In the genomic region with DNA sequence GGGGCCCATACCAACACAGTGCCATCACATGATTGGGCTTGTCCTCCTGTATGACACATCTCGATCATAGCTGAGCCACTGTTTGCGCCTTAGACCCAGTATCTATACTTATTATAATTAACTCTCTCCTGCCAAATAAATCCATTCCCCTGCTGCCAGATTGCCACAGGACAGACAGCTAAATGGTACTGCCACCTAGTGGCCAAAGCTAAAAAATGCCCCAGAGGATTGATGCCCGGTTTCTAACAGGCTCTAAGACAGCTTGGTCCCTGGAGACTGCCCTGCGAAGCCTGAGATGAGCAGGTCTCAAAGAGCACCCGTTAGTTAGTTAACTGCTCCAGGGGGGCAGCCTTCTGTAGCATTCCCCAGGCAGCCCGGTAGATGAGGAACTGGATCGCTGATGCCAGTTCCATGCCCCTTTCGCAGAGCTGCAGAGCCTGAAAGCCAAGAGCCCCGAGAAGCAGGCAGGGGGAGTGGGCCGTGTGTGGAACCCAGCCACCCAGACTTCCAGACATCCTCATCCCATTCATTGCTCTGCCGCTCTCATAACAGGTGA, we compare ENCODE assay signal across 8 mouse cellular contexts. TPM values are rescaled to one million over a fixed set of nuclear protein-coding genes. Genes with fewer than 3 reads are reported as not detected.
DNase-seq lines count a peak whose midpoint lies in the region; ATAC-seq and TF ChIP-seq lines count a peak whose summit lies in the region.

No protein-coding gene starts in this region.

- H3K27ac ChIP-seq in testis, adult 2 months (ENCODE audit: control insufficient read depth, insufficient read depth, low read depth, low read length), result no peak overlapping the region
- no peak overlapping the region for H3K27ac ChIP-seq in stomach, postnatal 0 days (replicated peaks)

- DNase-seq in cerebellum, postnatal 4 days (ENCODE audit: low spot score in 2 of 2), result no peak
- DNase-seq in testis, postnatal 10 days (ENCODE audit: low spot score), result no peak
- peak; percentile 87 for DNase-seq in embryo, embryonic 10.5 days (ENCODE audit: low spot score)
- DNase-seq in lung, postnatal 14 days, result peak; percentile 70
- DNase-seq in stomach, postnatal 0 days (ENCODE audit: low spot score), result peak; percentile 53

- H3K36me3 ChIP-seq in testis, adult 2 months (ENCODE audit: control insufficient read depth, insufficient read depth, low read length), result no peaks in the 10 kb centered on the region
- no peaks in the 10 kb centered on the region for H3K36me3 ChIP-seq in stomach, postnatal 0 days (ENCODE audit: control insufficient read depth, insufficient read depth, low read length)

- TF ChIP-seq CTCF in testis, adult 2 months (IDR thresholded peaks at IDR 0.05; ENCODE audit: control insufficient read depth, insufficient read depth, insufficient replicate concordance, low read depth, low read length), result peak; percentile 37; the same call in 1 of the 2 replicates
- peak; percentile 90 for TF ChIP-seq CTCF in stomach, postnatal 0 days (IDR thresholded peaks at IDR 0.05; ENCODE audit: low read depth)

- no peaks in the 10 kb centered on the region for H3K27me3 ChIP-seq in testis, adult 2 months (ENCODE audit: control insufficient read depth, insufficient read depth, low read length)
- H3K27me3 ChIP-seq in stomach, postnatal 0 days (ENCODE audit: control insufficient read depth, insufficient read depth, low read length), result peaks cover 2% of the 10 kb centered on the region; the same call in 1 of the 2 replicates

- H3K9ac ChIP-seq in stomach, postnatal 0 days (ENCODE audit: low read length), result no peak overlapping the region

- no peaks in the 10 kb centered on the region for H3K9me3 ChIP-seq in stomach, postnatal 0 days (ENCODE audit: control insufficient read depth, low read length)

- H3K4me3 ChIP-seq in testis, adult 2 months (ENCODE audit: control insufficient read depth, low read depth, low read length), result no peak overlapping the region
- H3K4me3 ChIP-seq in stomach, postnatal 0 days (ENCODE audit: low read depth, low read length), result no peak overlapping the region

- no peak overlapping the region for H3K4me2 ChIP-seq in stomach, postnatal 0 days (replicated peaks; ENCODE audit: low read depth)

- peaks cover 33% of the 10 kb centered on the region for H3K4me1 ChIP-seq in testis, adult 2 months (ENCODE audit: control insufficient read depth, insufficient read depth, low read length)
- 0 out of 2 replicates have a peak, but pooled peaks cover 3% of the 10 kb centered on the region for H3K4me1 ChIP-seq in stomach, postnatal 0 days (replicated peaks; ENCODE audit: control insufficient read depth, insufficient read depth)

- whole genome bisulfite sequencing in stomach, postnatal 0 days, result 27% methylated on average over 11 of the region's 11 CpGs

- no peak for TF ChIP-seq EP300 in stomach, postnatal 0 days (optimal IDR thresholded peaks at IDR 0.05)

- ATAC-seq in cerebellum, adult (ENCODE audit: insufficient number of reproducible peaks, low FRiP score, low TSS enrichment), result 0 out of 2 replicates have a peak, but pooled peaks have one; percentile 16
- peak; percentile 42 for ATAC-seq in inflammation-experienced regulatory T-cells, adult 6 months
- ATAC-seq in stomach, postnatal 0 days (ENCODE audit: low FRiP score, low TSS enrichment), result peak; percentile 18

- no peak for TF ChIP-seq POLR2A in testis, adult 2 months (IDR thresholded peaks at IDR 0.05; ENCODE audit: control insufficient read depth, low read depth, low read length)

RNA-seq across cellular contexts. Expression of a gene that starts 8.0 kb away (rescaled TPM):
- polyA plus RNA-seq in testis, adult 2 months (2012; rRNA removed), result 1.8 and 1.9 TPM in 2 replicates
- polyA plus RNA-seq in inflammation-experienced regulatory T-cells, adult 6 months (2017; shearing (Covaris generic)), result not detected
- polyA plus RNA-seq in stomach, postnatal 0 days (2015; fragmentation: Nextera tagmentation; extraction: Ambion mirVana), result 0.11 and 0.27 TPM in 2 replicates

RNA-seq across cellular contexts. Expression of a gene that starts 32.5 kb away (rescaled TPM):
- polyA plus RNA-seq in testis, adult 2 months (2012; rRNA removed), result 17.6 and 17.9 TPM in 2 replicates
- 10 to 100 TPM in 2 of 3 experiments, 1 to 10 TPM in 1; 8.2 to 18.9 (median 18.4) TPM for polyA plus RNA-seq in inflammation-experienced regulatory T-cells, adult 6 months (2017; shearing (Covaris generic))
- 0.58 and 0.64 TPM in 2 replicates for polyA plus RNA-seq in stomach, postnatal 0 days (2015; fragmentation: Nextera tagmentation; extraction: Ambion mirVana)

RNA-seq across cellular contexts. Expression of a gene that starts 32.7 kb away (rescaled TPM):
- polyA plus RNA-seq in testis, adult 2 months (2012; rRNA removed), result 6.2 and 7.6 TPM in 2 replicates
- under 1 TPM in 2 of 3 experiments, not detected in 1; 0.15 to 0.60 TPM for polyA plus RNA-seq in inflammation-experienced regulatory T-cells, adult 6 months (2017; shearing (Covaris generic))
- 3.7 and 5.3 TPM in 2 replicates for polyA plus RNA-seq in stomach, postnatal 0 days (2015; fragmentation: Nextera tagmentation; extraction: Ambion mirVana)

RNA-seq across cellular contexts. Expression of a gene that starts 49.8 kb away (rescaled TPM):
- 12.6 and 13.4 TPM in 2 replicates for polyA plus RNA-seq in testis, adult 2 months (2012; rRNA removed)
- 10 to 100 TPM; 28.1 to 40.7 (median 28.2) TPM for polyA plus RNA-seq in inflammation-experienced regulatory T-cells, adult 6 months (2017; shearing (Covaris generic))
- polyA plus RNA-seq in stomach, postnatal 0 days (2015; fragmentation: Nextera tagmentation; extraction: Ambion mirVana), result 33.8 and 36.7 TPM in 2 replicates

Comparison
In these comparisons a context has a peak if more than half of its experiments do, and no peak if none do; other contexts are left out.
1. DNase-seq: peak in embryo, embryonic 10.5 days (single experiment), lung, postnatal 14 days (single experiment) and stomach, postnatal 0 days (single experiment); none in cerebellum, postnatal 4 days (0 of 2) and testis, postnatal 10 days (single experiment).
2. Peak in every context shown above with its lines, with median percentiles within 50 percentile points of each other: ATAC-seq.